Mouse (Mus musculus) intestine, embryonic 15.5 days (tissue): Measurements from ENCODE around the gene Arrdc2. TPM values are rescaled to one million over a fixed set of nuclear protein-coding genes. Genes with fewer than 3 reads are reported as not detected.
A peak's percentile ranks its signal among the peaks of the same experiment; 100 is the strongest.

Experiments used
- ATAC-seq: fragments of 200-750 bp; cut with Nextera tagmentation; 2 replicates; pipeline ENCODE4 v1.8.0; 2017; ENCODE audit warnings: moderate TSS enrichment, moderate library complexity
- H3K27ac ChIP-seq: fragments of 300-500 bp; sonication (generic); 2 replicates; pipeline ENCODE4 v1.5.1; 2015; ENCODE audit warnings: mild to moderate bottlenecking, inconsistent platforms
- H3K27me3 ChIP-seq: fragments of 300-500 bp; sonication (generic); replicated peaks from 2 replicates; pipeline ENCODE4 v1.6.1; 2015; ENCODE audit warnings: inconsistent platforms
- H3K36me3 ChIP-seq: fragments of 300-500 bp; sonication (generic); 2 replicates; pipeline ENCODE4 v1.6.1; 2015; ENCODE audit warnings: inconsistent platforms
- H3K4me1 ChIP-seq: fragments of 300-500 bp; sonication (generic); replicated peaks from 2 replicates; pipeline ENCODE4 v1.6.1; 2015; ENCODE audit warnings: inconsistent platforms
- H3K4me2 ChIP-seq: fragments of 300-500 bp; sonication (generic); replicated peaks from 2 replicates; pipeline ENCODE4 v1.6.1; 2015; ENCODE audit warnings: mild to moderate bottlenecking, inconsistent platforms
- H3K4me3 ChIP-seq: fragments of 300-500 bp; sonication (generic); replicated peaks from 2 replicates; pipeline ENCODE4 v1.5.1; 2015; ENCODE audit warnings: inconsistent platforms
- H3K9ac ChIP-seq: fragments of 300-500 bp; sonication (generic); 2 replicates; pipeline ENCODE4 v1.6.1; 2015; ENCODE audit warnings: inconsistent platforms
- H3K9me3 ChIP-seq: fragments of 300-500 bp; sonication (generic); 2 replicates; pipeline ENCODE4 v1.6.1; 2016; ENCODE audit warnings: inconsistent platforms
- WGBS: fragments of 180-500 bp; shearing (Covaris S2); methylation state at CpG from one replicate; pipeline ENCODE4 v1.1.7; 2015; 5-methylcytosine and 5-hydroxymethylcytosine counted together
- polyA plus RNA-seq: library from polyadenylated mRNA; unstranded; fragments of >200 nt; fragmentation: Nextera tagmentation; extraction: Ambion mirVana; gene quantifications from 2 replicates; pipeline ENCODE4 v1.2.1, GENCODE M21; 2015

The Arrdc2 gene
- polyA plus RNA-seq, 1 experiment from 2014 or later: 7.5 TPM

DNA sequence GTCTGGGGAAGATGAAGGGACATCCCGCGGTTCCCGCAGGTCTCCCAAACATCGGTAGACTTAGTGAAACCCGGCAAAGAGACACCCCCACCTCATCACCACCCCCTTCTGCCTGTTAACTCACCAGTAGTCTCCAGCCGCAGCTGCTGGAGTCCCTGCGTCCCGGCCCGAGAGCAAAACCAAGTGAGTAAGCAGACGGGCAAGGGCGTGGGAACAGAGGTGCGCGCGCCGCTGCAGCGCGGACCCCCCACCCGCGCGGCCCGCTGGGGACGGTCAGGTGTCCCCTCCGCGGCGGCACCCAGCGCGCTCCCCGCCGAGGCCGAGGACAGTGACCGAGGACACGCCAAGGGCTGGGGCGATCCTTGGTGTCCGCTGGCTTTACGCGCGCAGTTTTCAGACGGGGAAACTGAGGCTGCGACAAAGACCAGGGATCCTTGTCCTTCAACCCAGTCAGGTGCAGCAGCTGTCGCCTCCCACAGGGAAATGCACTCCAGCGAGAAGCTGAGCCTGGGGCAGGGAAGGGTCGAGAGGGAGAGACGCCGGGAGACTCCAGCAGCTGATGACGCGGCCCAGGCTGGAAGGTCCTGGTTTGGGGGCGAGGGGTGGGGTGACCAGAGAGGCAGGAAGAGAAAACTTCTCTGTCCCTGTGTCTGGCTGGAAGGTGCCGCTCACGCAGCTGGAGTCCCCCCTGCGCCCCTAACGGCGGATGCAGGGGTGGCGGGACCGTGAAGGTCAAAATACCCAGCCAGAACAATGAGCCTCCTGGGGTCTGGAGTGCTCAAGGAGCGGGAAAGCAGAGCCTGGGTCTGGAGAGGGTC is 23.5 kb upstream of the Arrdc2 start, which contains the start of gene Kcnn1:
Kcnn1 (minus strand) TSS at position 435 of the 818 bp plus-strand sequence.
- Histone ChIP-seq H3K9me3 (no peaks in the 10 kb centered on the region), H3K4me1 (peaks cover 41% of the 10 kb centered on the region), H3K27me3 (peaks cover 24% of the 10 kb centered on the region), H3K27ac (no peak within 1 kb of the TSS), H3K4me2 (peak within 1 kb of the TSS; percentile 87), H3K4me3 (peak within 1 kb of the TSS; percentile 46), H3K36me3 (no peaks in the 10 kb centered on the region), H3K9ac (peak within 1 kb of the TSS; percentile 24)
- ATAC-seq: no peak
- under 1% methylated on average over 55 of the region's 55 CpGs for WGBS

DNA sequence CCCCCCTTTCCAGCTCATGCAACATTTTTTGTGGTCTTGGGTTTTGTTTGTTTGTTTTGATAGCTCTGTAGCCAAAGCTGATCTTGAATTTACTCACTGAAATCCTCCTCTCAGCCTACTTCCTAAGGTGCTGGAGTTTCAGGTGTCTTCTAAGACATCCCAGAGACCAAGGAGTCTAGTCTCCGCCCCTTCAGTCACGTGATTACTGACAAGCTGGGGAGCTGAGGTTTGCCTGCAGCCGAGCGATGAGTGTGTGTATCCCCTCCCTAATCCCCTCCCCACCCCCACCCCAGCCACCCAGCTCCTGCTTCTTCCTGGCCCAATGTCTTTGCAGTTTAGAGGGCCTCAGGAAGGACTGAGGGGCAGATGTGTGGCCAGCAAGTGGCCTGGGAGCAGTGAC is 18.0 kb upstream of the Arrdc2 start:
- Histone ChIP-seq H3K27ac (no peak overlapping the region), H3K9me3 (no peaks in the 10 kb centered on the region), H3K36me3 (no peaks in the 10 kb centered on the region), H3K4me3 (no peak overlapping the region), H3K27me3 (peaks cover 13% of the 10 kb centered on the region), H3K4me1 (peaks cover 21% of the 10 kb centered on the region), H3K9ac (no peak overlapping the region), H3K4me2 (0 out of 2 replicates have a peak overlapping the region, but pooled peaks have one; percentile 92)
- WGBS: 16% methylated on average over 4 of the region's 4 CpGs
- ATAC-seq: no peak

DNA sequence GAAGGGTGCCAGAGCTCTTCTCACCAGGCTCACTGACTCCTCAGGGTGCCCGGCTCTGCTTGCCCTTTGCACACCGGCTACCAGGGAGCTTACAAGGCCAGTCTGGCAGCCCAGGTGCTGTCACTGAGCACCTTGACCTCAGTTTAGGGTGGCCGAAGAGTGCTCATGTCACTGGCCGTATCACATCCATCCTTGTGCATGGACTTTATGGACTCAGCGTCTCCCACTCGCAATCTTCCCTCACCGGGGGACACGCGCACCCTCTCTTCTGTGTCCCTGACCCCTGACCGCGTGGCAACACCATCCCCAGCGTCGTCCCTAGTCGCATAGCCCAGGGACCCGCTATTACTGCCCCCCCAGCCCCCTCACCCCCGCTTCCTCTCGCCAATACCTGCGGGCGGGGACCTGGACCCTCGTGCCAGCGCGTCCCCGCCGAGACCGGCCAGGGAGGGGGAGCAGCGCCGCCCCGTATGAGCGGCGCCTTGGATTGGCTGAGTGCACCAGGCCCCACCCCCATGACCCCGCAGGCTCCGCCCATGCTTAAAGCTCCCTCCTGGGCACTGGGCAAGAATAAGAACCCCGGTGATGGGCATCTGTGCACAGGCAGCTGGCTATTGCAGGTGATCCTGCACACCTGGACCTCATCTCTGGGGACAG is 17.1 kb upstream of the Arrdc2 start:
- Histone ChIP-seq H3K27ac (no peak overlapping the region), H3K27me3 (peaks cover 5% of the 10 kb centered on the region), H3K4me3 (peak overlapping the region; percentile 50), H3K9me3 (no peaks in the 10 kb centered on the region), H3K4me1 (peaks cover 21% of the 10 kb centered on the region), H3K4me2 (peak overlapping the region; percentile 92), H3K36me3 (no peaks in the 10 kb centered on the region), H3K9ac (peak overlapping the region; percentile 56)
- 6% methylated on average over 33 of the region's 33 CpGs for WGBS
- peak; percentile 90 for ATAC-seq

DNA sequence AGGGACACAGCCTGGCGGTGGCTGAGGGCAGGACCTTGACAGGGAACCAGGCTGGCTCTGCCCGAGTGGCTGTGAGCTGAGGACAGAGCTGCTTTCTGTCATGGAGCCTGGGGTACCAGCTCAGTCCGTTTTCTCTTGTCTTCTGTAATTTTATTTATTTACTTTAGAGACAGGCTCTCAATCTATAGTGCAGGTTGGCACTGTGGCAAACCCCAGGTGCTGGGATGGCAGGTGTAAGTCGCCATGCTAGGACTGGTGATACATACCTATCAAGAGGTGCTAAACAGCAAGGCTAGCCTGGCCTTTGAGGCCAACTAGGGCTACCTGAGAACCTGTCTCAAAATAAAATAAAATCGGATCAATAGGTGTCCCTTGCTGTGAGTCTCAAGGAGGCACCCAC is 16.5 kb upstream of the Arrdc2 start:
- no peak for ATAC-seq
- Histone ChIP-seq H3K9ac (no peak overlapping the region), H3K4me2 (no peak overlapping the region), H3K36me3 (no peaks in the 10 kb centered on the region), H3K27me3 (no peaks in the 10 kb centered on the region), H3K4me1 (peaks cover 23% of the 10 kb centered on the region), H3K9me3 (no peaks in the 10 kb centered on the region), H3K27ac (no peak overlapping the region), H3K4me3 (no peak overlapping the region)
- WGBS: 63% methylated on average over 5 of the region's 5 CpGs

DNA sequence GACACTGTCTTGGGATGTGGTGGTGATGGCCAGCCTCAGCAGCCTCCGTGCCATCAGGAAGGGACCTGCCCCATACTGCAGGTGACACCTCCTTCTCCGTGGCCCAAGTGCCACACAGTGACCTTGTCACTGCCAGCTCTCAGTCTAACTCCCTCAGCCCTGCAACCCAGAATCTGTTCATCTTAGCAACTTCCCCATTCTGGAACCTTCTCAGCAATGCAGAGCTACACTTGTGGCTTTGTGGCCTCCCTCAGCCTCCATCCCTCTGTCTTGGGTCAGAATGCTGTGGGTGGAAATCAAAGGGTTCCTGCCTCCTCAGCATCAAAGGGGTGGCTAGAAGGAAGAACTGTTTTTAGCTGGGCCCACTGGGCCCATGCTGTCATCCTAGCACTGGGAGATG is 14.3 kb upstream of the Arrdc2 start:
- ATAC-seq: no peak
- H3K4me2 ChIP-seq: no peak overlapping the region
- no peaks in the 10 kb centered on the region for H3K36me3 ChIP-seq
- H3K9me3 ChIP-seq: no peaks in the 10 kb centered on the region
- H3K27ac ChIP-seq: no peak overlapping the region
- H3K27me3 ChIP-seq: no peaks in the 10 kb centered on the region
- peaks cover 23% of the 10 kb centered on the region for H3K4me1 ChIP-seq
- WGBS: 78% methylated on average over 2 of the region's 2 CpGs
- no peak overlapping the region for H3K4me3 ChIP-seq
- H3K9ac ChIP-seq: no peak overlapping the region

DNA sequence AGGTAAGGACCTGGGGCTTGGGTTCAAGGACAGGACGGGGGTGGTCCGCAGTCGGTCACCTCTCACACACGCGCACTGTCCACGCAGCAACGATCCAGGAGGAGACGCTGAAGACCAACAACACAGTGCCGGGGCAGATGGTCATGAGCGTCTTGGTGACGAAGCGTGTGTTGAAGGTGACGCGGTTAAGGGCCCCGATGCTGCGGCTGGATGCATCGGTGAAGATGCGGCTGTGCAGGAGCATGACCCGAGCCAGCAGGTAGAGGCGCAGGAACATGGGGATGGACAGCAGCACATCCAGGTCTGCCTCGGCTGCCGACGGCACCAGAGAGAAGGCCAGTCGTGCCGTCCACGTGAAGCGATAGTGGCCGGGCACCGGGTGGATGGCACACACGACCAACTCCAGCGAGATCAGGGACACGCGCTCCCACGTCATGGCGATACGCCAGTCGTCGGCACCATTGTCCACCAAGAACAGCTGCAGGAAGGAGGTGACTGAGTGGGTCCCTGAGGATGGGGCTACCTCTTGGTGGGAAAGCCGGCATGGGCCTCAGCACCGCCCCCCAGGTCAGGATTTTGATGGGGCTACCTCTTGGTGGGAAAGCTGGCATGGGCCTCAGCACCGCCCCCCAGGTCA is 13.2 kb upstream of the Arrdc2 start:
- no peak overlapping the region for H3K9ac ChIP-seq
- no peak overlapping the region for H3K27ac ChIP-seq
- no peak overlapping the region for H3K4me3 ChIP-seq
- H3K36me3 ChIP-seq: no peaks in the 10 kb centered on the region
- peaks cover 18% of the 10 kb centered on the region for H3K4me1 ChIP-seq
- no peaks in the 10 kb centered on the region for H3K27me3 ChIP-seq
- H3K9me3 ChIP-seq: no peaks in the 10 kb centered on the region
- H3K4me2 ChIP-seq: no peak overlapping the region
- ATAC-seq: no peak
- WGBS: 91% methylated on average over 41 of the region's 41 CpGs

DNA sequence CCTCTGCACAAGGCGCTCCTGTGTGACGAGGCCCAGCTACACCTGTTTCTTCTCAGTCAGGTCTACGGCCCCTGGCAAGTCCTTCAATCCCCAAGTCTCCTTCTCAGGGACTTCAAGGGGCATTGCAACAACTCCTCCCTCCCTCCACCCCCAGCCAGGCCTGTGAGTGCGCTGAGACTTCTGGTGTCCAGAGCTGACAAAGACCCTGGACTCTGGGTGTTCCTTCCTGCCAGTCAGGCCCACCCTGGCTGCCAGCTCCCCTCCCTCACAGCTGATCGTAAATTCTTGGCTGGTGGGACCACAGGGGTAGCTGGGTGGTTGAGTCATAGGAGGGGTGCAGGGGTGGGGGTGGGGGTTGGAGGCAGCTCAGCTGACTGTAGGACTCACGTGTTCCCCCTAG is 12.3 kb upstream of the Arrdc2 start:
- H3K36me3 ChIP-seq: no peaks in the 10 kb centered on the region
- H3K4me2 ChIP-seq: no peak overlapping the region
- H3K4me3 ChIP-seq: no peak overlapping the region
- H3K9ac ChIP-seq: peak overlapping the region; percentile 5; the same call in 1 of the 2 replicates
- no peaks in the 10 kb centered on the region for H3K27me3 ChIP-seq
- H3K4me1 ChIP-seq: peaks cover 10% of the 10 kb centered on the region
- H3K9me3 ChIP-seq: no peaks in the 10 kb centered on the region
- 0 out of 2 replicates have a peak, but pooled peaks have one; percentile 7 for ATAC-seq
- whole genome bisulfite sequencing: 40% methylated on average over 6 of the region's 6 CpGs
- H3K27ac ChIP-seq: no peak overlapping the region

DNA sequence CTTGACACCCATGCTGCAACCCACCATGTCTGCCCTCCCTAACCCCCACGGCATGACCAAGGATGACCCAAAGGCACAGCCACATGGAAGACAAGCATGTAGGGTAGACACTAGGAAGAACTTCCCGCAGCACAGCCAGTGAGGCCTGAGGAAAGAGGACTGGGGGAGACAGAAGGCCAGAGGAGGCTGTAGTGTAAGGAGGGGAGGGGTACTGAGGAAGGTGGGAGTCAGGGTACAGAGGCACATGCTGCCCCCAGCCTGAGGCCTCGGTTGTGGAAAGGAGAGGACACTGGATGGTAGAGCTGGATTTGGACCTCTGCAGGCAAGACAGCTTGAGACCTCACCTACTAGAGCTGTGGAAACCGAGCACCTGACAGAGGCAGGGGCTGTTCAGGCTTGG is 11.4 kb upstream of the Arrdc2 start:
- no peaks in the 10 kb centered on the region for H3K36me3 ChIP-seq
- H3K4me1 ChIP-seq: peaks cover 6% of the 10 kb centered on the region
- H3K9ac ChIP-seq: no peak overlapping the region
- ATAC-seq: no peak
- no peaks in the 10 kb centered on the region for H3K9me3 ChIP-seq
- no peak overlapping the region for H3K27ac ChIP-seq
- no peak overlapping the region for H3K4me2 ChIP-seq
- 82% methylated on average over 4 of the region's 4 CpGs for WGBS
- H3K27me3 ChIP-seq: no peaks in the 10 kb centered on the region
- H3K4me3 ChIP-seq: no peak overlapping the region

DNA sequence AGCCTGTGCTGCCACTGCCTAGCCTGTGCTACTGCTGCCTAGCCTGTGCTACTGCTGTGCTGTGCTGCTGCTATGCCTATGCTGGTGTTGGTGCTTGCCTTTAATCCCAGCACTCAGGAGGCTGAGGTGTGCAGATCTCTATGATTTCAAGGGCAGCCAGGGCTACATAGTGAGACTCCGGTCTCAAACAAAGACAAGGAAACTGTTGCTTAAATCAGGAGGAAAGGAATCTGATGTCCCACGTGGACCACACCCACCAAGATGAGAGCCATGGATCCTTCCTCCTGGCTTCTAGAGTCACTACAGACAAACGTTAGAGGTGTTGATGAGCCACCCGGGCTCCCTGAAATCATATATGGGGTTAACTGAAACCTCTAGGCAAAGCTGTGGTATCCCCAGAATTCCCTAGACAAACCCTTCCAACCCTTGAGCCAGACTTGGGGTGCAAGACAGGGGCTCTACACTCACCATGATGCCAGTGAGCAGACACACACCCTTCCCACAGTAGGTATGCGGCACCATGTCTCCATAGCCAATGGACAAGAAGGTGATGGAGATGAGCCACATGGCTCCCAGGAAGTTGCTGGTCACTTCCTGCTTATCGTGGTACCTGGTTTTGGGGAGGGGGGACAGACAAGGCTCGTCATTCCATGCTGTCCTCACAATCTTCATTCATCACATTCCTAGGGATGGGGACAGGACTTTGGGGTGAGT is 10.8 kb upstream of the Arrdc2 start:
- Histone ChIP-seq H3K27ac (no peak overlapping the region), H3K9me3 (no peaks in the 10 kb centered on the region), H3K27me3 (no peaks in the 10 kb centered on the region), H3K9ac (no peak overlapping the region), H3K4me1 (peaks cover 6% of the 10 kb centered on the region), H3K4me2 (no peak overlapping the region), H3K4me3 (no peak overlapping the region), H3K36me3 (no peaks in the 10 kb centered on the region)
- ATAC-seq: no peak
- 77% methylated on average over 7 of the region's 7 CpGs for WGBS

DNA sequence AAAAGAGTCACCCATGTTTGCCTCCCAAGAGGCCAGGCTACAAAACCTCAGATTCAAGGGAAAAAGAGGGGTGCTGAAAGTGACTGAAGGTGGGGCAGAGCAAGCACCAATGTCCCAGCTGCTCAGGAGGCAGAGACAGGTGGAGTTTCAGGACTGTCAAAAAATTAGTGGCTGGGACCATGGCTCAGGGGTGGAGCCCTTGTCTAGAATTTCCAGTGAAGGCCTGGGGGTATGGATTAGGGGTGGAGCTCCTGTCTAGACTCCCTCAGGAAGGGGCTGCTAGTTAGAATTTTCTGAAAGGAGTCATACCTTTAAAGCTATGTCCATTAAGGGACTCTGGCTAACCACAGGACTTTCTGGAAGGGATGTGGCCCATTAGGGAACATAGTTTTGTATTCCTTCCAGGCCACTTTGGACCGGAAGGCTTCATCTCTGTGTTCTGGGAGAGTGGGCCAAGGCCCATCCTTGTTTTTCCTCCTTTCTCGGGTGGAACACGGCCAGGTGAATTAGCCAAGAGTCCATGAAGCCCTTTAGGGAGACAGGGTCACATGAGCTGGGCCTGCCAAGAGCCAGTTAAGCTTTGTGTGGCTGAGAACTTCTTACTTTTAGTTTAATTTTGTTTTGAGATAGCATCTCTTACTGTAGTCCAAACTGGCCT is 9.9 kb upstream of the Arrdc2 start:
- no peak overlapping the region for H3K9ac ChIP-seq
- no peak for ATAC-seq
- H3K4me2 ChIP-seq: no peak overlapping the region
- no peaks in the 10 kb centered on the region for H3K27me3 ChIP-seq
- H3K36me3 ChIP-seq: no peaks in the 10 kb centered on the region
- H3K27ac ChIP-seq: no peak overlapping the region
- WGBS: 87% methylated on average over 3 of the region's 3 CpGs
- peaks cover 6% of the 10 kb centered on the region for H3K4me1 ChIP-seq
- H3K9me3 ChIP-seq: no peaks in the 10 kb centered on the region
- H3K4me3 ChIP-seq: no peak overlapping the region

DNA sequence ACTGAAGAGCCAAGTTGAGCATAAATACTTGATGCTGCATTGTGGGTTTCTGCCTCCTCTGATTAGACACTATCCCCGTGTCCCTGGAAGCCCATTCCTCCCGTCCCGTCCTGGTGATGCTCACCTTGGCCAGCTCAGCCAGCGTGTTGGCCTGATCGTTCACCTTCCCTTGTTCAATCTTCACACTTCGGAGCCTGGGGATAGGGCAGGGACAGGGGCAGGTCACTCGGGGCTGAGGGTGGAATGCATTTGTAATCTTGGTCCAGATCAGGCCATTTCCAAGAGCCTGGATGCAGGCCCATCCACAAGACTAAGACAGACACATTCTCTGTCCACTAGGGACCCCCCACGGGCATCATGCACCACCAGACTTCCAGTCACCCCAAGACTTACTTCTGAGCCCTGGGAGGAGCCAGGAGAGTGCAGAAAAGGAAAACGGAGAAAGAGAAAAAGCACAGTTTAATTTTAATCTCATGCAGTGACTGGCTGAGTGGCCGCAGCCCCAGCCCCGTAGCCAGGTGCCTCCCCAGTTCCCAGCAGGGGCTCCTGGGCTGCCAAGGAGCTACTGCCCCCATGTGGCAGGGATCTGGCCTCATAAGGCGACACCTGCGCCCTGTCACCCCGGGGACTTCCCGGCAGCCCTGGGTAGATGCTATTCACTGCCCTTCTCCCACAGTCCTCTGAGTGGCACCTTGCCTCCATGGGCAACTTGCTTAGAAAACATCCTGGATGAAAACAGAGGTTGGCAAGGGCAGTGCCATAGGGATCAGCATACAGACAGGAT is 7.0 kb upstream of the Arrdc2 start:
- WGBS: 57% methylated on average over 15 of the region's 15 CpGs
- H3K27me3 ChIP-seq: no peaks in the 10 kb centered on the region
- peaks cover 4% of the 10 kb centered on the region for H3K4me1 ChIP-seq
- no peaks in the 10 kb centered on the region for H3K9me3 ChIP-seq
- ATAC-seq: no peak
- H3K4me3 ChIP-seq: no peak overlapping the region
- no peak overlapping the region for H3K9ac ChIP-seq
- H3K36me3 ChIP-seq: no peaks in the 10 kb centered on the region
- no peak overlapping the region for H3K4me2 ChIP-seq
- H3K27ac ChIP-seq: no peak overlapping the region
